Mouse (Mus musculus) megakaryocyte, adult 5-6 weeks (primary cell): ENCODE data around the gene Cbx6. TPM values are rescaled to one million over a fixed set of nuclear protein-coding genes. Genes with fewer than 3 reads are reported as not detected.

ENCODE experiments used
- total RNA-seq, 2 experiments: library from RNA; stranded (forward) in 1 of 2; stranded (reverse) in 1 of 2; fragments of 153-499, 151-499 nt in 1 of 2; fragments of 221-1000, 200-1000 nt in 1 of 2; gene quantifications; 2 replicates each; pipeline versions ENCODE4 v1.2.3 to v1.2.4; 2015 to 2017

Gene Cbx6
- total RNA-seq, 2 experiments from 2014 or later, result 2.3 to 3.5 TPM

Other genes with a start within 250 kb of the Cbx6 start
- gene Dmc1, start 229.6 kb downstream of the Cbx6 start, total RNA-seq (2015), result 3.7 and 7.0 TPM in 2 replicates
- 5.1 and 5.3 TPM in 2 replicates for gene Dmc1, start 229.6 kb downstream of the Cbx6 start, total RNA-seq (2017)
- 0.20 and 0.87 TPM in 2 replicates for gene Fam227a, start 175.7 kb downstream of the Cbx6 start, total RNA-seq (2015)
- 0.12 and 1.2 TPM in 2 replicates for gene Fam227a, start 175.7 kb downstream of the Cbx6 start, total RNA-seq (2017)
- 9.9 and 12.9 TPM in 2 replicates for gene Cby1, start 175.5 kb downstream of the Cbx6 start, total RNA-seq (2015)
- 45.0 and 52.0 TPM in 2 replicates for gene Cby1, start 175.5 kb downstream of the Cbx6 start, total RNA-seq (2017)
- 161 and 184 TPM in 2 replicates for gene Tomm22, start 163.8 kb downstream of the Cbx6 start, total RNA-seq (2015)
- 81.2 and 82.1 TPM in 2 replicates for gene Tomm22, start 163.8 kb downstream of the Cbx6 start, total RNA-seq (2017)
- gene Josd1, start 146.8 kb downstream of the Cbx6 start, total RNA-seq (2015), result 6.7 and 8.0 TPM in 2 replicates
- gene Josd1, start 146.8 kb downstream of the Cbx6 start, total RNA-seq (2017), result 10.7 and 13.0 TPM in 2 replicates
- gene Gtpbp1, start 143.8 kb downstream of the Cbx6 start, total RNA-seq (2015), result 31.2 and 31.9 TPM in 2 replicates
- gene Gtpbp1, start 143.8 kb downstream of the Cbx6 start, total RNA-seq (2017), result 36.8 and 56.8 TPM in 2 replicates
- 53.6 and 54.4 TPM in 2 replicates for gene Sun2, start 92.2 kb downstream of the Cbx6 start, total RNA-seq (2015)
- gene Sun2, start 92.2 kb downstream of the Cbx6 start, total RNA-seq (2017), result 129 and 161 TPM in 2 replicates
- 13.9 and 14.1 TPM in 2 replicates for gene Dnal4, start 56.8 kb downstream of the Cbx6 start, total RNA-seq (2015)
- gene Dnal4, start 56.8 kb downstream of the Cbx6 start, total RNA-seq (2017), result 9.6 and 12.3 TPM in 2 replicates
- 0.33 and 1.3 TPM in 2 replicates for gene Nptxr, start 29.9 kb downstream of the Cbx6 start, total RNA-seq (2015)
- 0.44 and 0.49 TPM in 2 replicates for gene Nptxr, start 29.9 kb downstream of the Cbx6 start, total RNA-seq (2017)
- gene Npcd, start 451 bp downstream of the Cbx6 start, total RNA-seq (2015), result not detected in 2 replicates
- gene Npcd, start 451 bp downstream of the Cbx6 start, total RNA-seq (2017), result not detected in 2 replicates
- gene Apobec3, start 57.0 kb upstream of the Cbx6 start, total RNA-seq (2015), result 129 and 148 TPM in 2 replicates
- 124 and 125 TPM in 2 replicates for gene Apobec3, start 57.0 kb upstream of the Cbx6 start, total RNA-seq (2017)
- gene Cbx7, start 136.4 kb upstream of the Cbx6 start, total RNA-seq (2015), result 4.9 and 5.5 TPM in 2 replicates
- 3.9 and 7.0 TPM in 2 replicates for gene Cbx7, start 136.4 kb upstream of the Cbx6 start, total RNA-seq (2017)
- 1.3 and 1.6 TPM in 2 replicates for gene Pdgfb, start 180.3 kb upstream of the Cbx6 start, total RNA-seq (2015)
- gene Pdgfb, start 180.3 kb upstream of the Cbx6 start, total RNA-seq (2017), result 0.40 and 1.7 TPM in 2 replicates